Mouse (Mus musculus): ENCODE data around the gene Aoc1. TPM values are rescaled to one million over a fixed set of nuclear protein-coding genes. Genes with fewer than 3 reads are reported as not detected.

Gene Aoc1
- total RNA-seq (2021), result not detected
- long read RNA-seq, experiment 1, result 0 reads
- long read RNA-seq, experiment 2, result 0 reads

DNA sequence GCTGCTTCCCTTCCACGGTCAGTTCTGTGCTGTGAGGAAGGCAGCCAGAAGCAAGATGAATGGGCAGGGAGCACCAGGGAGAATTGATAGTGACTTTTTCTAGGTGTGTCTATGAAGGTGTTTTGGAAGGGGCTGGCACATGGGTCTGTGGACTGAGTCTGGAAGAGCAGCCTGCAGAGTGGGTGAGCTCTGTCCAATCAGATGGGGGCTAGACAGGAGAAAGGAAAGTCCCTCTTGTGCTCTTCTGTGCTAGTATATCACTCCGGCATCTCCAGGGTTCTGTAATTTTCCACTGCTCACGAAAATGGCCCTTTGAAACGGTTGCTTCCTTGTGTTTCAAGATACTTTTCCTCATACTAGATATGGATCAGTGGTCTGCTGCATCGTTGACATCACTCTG lies at the start of gene Aoc1:
Aoc1 (plus strand) TSS at position 301 of the 400 bp plus-strand sequence.
- no peak for DNase-seq

DNA sequence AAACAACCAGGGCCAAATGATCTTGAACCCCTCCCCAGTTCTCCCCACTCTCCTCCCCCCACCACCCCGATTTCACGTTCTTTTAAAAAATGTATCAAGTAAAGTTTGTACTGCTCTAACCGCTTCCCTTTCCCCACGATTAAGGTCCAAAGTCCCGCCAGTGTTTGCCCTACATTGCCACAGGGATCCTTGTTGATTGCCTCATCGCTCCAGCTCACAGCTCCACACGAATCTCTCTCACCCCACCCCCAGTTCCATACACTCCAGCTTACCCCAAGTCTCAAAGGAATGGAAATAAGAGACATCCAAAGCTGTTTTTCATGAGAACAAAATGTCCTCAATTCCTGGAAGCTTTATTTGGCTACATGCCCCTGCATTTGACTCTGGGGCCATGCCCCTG lies 47.7 kb upstream of the Aoc1 start:
- DNase-seq, result no peak

DNA sequence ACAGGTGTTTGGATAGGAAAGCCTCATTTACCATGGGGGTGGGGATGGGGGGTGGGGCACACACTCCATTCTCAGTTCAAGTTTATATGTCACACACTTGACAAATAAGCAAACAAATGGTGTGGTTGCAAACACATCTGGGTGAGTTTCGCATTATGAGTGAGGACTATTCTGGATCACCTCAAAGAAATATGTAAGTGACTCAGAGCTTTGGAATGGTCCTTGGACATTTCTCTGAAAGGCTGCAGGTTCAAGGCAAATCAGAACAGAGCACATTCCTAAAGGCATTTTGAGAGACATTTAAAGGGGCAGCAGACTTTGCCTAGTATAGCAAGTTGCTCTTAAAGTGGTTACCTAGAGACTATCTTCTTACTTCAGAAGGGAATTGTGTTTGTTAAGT lies 43.7 kb upstream of the Aoc1 start:
- DNase-seq, result no peak

DNA sequence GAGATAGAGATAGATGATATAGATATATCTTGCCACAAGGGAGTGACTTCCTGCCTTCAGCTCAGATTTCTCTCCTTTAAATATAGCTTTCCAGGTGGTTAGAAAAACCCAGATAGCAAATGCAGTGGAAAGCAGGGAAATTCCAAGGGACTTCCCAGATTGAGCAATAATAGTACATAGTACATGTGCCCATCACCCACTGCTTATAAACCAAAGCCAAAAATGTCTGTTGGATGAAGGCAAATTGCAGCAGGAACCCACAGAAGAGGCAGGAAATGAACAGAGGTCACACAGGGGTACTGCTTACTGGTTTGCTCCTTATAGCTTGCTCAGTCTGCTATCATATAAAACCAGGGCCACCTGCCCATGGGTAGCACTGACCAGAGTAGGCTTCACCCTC lies 43.0 kb upstream of the Aoc1 start:
- DNase-seq, result no peak

DNA sequence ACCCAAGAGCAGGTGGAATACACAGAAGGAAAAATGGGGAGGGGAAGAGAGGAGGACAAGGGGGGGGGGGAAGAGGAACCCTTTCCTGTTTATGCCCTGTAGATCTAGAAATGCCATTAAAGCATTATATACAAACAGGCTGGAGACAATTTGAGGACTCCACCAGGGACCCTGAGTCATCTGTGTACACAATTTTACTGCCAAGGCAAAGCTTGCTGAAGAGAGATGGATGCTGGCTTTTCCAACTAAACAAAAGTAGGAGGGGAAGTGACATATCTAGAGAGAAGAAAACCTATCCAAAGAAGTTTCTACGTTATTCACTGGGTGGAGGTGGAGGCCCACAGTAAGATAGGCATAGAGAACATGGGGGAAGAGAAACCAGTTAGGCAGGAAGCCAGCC lies 42.5 kb upstream of the Aoc1 start:
- no peak for DNase-seq

DNA sequence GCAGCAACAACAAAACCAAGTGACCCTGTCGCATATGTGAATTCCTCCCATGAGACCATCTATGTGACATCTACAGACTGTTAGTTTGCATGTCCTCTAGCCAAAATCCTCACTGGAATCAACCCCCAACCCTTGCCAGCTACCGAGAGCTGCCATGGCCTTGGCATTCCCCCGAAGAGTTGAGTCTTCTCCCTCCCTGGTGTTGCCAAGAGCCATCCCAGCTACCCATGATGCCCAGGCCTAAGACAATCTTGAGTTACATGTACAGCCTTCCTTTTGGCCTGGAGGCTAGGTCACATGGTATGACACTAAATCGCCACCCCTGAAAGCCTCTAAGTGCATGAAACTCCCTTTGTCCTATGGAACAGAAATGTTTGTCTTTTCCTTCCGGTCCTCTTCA lies 41.6 kb upstream of the Aoc1 start:
- DNase-seq, result no peak

DNA sequence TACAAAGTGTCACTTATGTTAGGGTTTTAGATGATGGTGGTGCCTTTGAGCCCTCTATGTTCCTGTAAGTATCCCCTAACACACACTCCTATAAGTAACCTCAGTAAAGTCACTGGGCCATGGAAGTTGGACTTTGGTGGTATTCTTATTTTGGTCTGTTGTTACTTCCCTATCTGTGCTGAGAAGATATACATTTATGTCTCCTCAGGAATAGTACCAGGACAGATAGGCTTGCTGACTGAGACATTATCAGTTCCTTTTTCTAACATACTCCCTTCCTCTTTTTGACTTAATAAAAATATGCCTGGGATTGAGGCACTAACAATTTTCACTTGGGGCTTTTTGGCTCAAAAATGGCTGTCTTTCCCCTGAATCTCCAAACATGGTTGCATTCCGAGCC lies 40.3 kb upstream of the Aoc1 start:
- DNase-seq, result no peak

DNA sequence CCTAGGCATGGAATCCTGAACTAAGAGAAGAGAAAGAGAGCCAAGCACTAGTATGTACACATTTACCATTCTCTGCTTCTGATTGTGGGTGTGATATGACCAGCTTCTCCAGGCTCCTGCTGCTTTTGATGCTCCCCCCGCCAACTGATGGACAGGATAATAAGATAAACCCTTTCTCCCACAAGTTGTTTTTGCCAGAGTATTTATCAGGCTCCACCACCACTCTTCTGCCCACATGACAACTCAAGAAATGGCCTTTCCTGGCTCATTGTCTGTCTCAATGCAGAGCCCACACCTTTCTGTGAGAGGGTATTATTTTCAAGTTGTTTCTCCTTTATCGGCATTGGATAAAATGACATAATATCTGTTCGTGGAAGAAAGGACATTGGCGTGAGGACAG lies 39.2 kb upstream of the Aoc1 start:
- no peak for DNase-seq

DNA sequence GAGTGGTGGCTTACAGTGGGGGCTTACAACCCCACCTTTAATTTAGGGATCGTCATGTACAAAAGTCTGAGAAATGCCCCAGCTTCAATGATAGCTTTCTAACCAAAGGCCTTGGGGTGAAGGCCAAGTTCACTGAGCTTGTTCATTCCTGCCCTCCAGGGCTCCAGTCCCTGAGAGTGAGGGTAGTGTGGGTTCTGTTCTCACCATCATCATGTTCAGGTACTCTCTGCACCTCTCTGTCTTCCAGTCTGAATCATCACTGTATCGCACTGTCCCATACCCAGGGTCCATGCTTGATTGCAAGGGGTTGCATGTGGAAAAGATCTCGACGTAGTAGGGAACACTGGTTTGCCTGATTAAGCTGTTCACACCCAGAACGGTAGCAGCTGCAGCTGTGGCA lies 37.5 kb upstream of the Aoc1 start:
- DNase-seq, result no peak

DNA sequence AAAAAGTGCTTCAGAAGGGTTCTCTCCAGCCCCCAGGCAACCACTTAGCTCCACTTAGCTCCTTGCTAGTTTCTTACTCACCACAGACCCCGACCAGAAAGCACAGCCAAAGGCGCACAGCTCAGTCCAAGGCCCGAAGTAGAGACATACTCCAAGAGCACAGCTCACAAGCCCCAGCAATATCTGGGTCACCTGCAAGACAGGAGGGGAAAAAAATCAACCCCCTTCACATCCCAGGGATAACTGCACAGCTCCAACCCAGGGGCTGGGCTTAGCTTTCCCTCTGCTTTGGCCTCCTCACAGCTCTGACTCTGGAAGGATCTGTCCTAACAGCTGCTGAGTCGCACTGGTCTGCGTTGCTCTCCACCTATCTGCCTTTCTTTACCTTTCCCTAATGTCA lies 36.5 kb upstream of the Aoc1 start:
- no peak for DNase-seq

DNA sequence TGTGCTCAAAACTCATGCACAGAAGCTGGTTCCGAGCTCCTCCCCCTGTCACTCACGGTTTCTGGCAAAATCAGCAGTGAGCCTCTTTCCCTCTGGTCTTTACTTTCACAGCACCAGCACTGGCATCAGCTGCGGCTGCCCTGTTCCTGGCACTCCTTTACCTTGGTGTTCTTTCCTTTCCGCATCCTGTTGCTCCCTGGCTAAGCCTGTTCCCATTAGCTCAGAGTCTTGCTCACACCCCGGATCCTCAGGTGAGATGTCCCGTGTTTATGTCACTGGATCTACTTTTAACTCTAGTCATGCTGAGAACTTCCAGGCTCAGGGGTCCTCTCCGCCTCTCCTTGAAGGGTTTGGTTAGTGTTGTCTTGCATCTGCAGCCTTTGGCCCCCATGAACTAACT lies 35.2 kb upstream of the Aoc1 start:
- no peak for DNase-seq

DNA sequence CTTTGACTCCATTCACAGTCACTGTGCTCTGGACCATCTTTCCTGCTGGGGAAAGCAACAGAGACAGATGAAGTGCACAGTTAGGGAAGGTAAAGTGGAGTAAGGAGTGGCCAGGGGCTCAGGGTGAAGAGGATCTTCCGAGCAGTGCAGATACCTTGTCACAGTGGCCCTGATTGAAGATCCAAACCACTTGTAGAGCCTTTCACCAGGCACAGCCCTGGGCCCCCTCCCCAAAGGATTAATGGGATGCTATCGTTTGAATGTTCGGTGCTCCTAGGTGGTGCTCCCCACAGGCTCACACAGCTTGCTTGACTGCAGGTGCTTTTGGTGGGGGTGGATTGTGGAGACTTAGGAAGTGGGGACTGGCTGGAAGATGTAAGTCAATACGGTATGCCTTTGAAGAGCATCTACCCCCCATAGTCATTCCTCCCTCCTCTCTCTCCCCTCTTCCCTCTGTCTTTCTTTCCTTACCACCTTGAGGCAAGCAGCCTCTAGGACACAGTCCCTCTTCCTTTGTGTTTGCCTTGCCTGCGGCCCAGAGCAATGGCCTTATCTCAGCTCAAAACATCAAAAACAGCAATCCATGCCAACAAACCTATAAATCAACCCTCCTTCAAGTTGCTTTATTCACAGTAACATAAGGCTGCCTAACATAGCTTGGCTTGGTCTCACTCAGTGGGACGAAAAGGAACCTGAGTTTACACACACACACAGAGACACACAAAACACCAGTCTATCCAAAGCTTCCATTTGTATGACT lies 34.2 kb upstream of the Aoc1 start:
- no peak for DNase-seq

DNA sequence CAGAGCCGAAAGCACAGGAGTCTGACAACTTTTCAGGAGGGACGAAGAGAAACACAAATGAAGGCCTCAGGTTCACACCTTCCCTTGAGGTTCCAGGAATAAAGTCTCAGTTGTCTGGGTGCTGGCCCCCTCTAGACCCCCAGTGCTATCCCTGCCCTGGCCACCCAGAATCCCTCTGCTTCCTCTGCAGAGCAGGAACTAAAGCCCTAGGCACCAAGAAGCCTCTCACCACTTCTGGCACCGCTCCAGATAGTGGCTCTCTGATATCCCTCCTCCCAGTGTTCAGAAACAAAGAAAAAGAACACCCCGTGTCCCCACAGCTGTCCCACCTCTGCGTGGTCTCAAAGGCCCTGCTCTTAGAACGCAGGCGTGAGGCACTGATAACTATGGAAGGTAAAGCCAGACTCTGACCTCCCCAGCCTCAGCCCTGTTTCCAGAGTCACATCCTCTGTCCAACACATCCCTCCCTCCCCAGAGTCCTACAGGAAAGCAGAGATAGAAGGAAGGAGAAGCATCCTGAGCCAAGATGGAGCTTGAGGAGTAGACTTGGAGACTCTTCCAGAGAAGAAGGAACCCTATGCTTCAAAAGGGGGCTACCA lies 32.2 kb upstream of the Aoc1 start, which contains the start of gene Tmem176a:
Tmem176a (plus strand) TSS at position 549 of the 599 bp plus-strand sequence.
- peak; percentile 18 for DNase-seq

DNA sequence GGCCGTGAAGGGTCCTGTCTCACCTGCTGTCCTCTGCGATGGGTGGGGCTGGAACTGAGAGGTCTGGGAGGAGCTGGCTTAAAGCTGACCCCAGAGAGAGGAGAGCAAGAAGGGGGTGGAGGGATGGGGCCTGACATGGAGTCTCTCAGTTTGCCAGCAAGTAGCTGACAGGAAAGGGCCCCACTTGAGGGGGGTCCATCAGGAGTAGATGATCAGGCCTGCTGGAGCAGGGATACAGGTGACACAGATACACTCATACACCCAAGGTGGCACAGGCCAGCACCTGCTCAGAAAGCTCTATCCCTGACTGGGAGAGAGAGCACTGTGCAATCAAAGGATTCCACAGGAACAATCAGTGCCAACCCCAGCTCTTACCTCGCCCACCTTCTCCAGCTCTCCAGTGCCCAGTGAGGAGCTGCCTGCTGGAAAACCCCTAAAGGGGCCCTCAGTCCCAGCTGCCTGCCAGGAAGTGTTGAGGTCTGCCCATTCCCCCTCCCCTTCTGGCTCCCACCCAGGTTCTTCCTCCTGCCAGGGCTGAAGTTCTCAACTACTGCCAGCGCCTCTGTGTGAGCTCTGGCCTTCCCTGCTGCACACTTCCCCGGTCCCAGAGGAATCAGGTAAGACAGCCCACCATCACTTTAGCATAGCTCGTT lies 31.6 kb upstream of the Aoc1 start, which contains the start of gene Tmem176b:
Tmem176b (minus strand) TSS at position 524 of the 653 bp plus-strand sequence.
- DNase-seq, result peak; percentile 85

DNA sequence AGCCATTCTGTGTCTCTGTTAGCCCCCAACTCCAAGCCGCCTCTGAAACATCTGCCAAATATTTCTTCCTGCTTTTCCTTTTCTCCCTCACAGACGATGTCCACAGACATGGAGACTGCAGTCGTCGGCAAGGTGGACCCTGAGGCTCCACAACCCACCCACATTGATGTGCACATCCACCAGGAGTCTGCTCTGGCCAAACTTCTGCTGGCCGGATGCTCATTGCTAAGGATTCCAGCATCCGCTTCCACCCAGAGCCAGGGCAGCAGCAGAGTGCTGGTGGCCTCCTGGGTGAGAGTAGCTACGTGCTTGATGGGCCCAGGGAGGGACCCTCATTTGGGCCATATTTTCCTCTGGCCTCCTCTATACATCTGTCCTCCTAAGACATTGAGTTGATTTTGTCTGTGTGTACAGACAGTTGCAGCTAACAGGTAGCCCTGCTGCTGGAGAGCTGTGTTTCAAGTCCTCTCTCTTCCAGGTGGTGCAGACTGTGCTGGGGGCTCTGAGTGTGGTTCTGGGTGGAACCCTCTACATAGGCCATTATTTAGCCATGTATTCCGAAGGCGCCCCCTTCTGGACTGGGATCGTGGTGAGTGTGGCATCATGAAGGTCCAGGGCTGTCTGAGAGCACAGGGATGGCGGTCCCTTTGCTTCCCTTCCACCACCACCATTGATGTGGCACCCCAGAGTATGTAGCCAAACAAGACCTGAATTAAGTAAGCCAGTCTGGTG lies 30.4 kb upstream of the Aoc1 start:
- no peak for DNase-seq

DNA sequence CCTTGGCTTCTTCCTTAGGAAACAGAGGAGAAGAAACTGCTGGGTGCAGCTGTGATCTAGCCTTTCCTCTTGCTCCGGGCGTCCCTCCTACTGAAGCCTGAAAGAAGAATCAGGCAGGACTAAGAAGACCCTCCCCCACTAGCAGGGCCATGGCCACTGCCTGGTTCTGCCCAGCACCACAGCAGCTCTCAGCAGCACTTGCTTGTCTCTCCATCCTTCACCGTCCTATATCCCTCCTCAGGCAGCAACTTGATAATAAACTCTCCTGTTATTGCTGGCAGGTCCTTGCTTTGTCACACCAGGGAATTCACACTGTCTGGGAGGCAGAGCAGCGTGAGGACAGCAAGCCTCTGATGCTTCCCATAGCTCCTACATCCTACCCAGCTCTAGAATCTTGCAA lies 27.6 kb upstream of the Aoc1 start:
- DNase-seq, result no peak

DNA sequence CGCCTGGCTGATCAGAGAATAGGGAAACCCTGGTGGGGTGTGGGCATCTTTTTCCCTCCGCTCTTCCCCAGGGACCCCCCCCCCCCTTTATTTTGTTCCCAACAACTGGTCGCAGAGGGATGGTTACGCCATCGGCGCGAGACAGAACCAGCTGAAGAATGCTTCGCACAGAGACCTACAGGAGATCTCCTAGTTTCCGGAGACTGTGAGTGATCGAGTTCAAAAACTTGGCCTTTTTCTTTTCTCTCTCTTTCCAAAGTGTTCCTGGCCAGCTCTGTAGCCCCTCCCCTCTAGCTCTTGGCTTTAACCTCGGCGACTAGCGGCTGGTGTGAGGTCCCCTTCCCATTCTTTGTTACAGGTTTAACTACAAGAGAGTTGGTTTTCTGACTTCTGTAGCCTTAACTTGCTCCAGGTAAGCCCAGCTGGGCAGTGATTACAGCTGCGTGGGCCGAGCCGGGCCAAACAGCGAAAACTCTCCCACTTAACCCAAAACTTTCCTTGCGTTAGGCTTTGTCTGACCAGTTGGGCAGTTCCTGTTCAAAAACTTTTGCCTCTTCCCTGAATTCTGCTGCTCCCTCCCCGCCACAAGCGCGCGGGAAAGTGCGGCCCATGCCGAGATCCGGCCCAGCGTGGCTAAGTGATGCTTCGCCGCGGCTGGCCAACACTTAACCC lies 20.7 kb upstream of the Aoc1 start:
- peak; percentile 48 for DNase-seq

DNA sequence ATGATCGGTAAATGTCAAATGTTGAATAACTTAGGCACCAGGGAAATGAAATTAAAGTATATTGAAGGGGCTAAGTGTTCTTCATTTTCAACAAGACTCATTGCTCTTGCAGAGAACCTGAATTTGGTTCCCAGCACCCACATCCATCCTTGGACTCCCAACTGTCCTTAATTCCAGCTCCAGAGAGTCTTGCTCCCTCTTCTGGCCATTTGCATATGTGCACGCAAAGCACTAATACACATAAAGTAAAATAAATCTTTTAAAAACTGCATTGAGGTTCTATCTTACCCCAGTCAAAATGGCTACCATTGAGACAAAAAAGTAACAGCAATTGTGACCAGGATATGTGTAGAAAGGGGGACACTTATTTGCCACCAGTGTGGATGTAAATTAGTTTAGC lies 18.5 kb upstream of the Aoc1 start:
- DNase-seq, result no peak

DNA sequence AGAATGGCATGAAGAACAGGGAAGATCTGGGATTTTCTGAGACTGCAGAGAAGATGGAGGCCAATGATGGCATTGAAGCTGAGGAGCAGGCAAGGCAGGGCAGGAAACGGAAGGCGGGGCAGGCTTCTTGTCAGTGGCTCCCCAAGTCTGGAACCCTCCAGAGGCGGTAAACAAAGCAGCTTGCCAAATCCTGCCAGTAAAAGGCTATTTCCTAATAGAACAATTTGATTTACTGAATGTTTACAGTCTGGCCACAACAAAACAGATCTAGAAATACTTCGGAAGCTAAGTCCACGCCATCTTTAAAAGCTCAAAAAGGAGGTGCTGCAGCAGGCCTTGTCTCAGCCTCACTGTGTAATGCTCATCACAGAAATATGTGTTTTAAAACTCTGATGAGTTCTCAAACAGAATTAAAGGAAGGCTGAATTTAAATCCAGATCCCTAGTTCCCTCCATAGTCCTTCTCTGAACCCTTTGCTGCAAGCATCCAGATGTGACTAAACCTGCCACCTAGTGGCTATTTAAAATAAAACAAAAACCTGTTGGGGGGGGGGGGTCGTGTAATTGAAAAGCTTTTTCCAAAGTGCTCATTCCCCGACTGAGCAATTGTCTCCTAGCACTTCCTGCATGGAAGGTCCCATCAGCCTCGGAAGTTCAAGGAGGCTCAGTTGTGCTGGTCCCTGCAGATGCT lies 14.9 kb upstream of the Aoc1 start:
- no peak for DNase-seq

DNA sequence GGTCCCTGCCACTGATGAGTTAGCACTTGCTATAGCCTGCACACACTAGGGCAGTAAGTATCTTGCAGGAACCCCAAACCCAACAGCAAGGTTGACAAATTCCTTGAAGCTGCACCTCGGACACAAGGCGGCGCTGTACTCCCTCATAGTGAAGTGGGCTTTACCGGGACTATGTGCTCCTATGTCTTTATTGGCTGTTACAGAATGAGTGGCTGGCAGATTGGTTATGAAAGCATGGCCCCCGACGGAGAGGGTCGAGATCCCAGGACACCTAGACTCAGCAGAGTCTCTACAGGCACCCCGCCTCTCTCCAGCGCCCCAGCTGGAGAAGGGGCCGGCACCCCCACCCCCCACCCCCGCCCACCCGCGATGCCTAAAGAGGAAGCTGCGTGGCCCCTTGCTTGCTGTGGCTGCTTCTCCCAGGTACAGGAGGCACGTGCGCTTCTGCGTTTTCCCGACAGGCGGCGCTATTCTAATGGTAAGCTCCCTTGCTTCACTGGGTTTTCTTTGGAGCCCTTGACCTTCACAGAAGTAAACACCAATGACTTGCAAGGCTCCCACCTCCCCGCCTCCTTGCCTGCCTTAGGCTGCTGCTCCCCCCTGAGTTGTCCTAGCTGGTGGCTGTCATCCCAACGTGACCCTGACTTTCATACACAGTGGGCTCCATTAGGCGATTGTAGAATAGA lies 12.4 kb upstream of the Aoc1 start:
- no peak for DNase-seq

DNA sequence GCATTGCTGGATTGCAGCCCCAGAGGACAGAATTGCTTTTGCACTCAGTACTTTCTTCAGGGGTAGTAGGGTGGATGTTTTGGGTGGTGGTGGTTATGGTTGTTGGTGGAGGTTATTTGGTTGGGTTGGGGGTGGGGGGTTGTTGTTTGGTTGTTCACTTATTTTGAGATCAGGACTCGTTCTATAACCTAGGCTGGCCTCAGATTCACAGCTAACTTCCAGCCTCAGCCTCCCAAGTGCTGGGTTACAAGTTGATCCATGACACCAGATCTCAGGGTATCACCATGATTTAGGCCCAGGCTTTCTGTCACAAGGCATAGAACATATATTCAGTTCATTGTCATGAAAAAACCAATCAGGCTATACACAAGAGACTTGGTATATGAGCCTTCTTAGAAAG lies 11.8 kb upstream of the Aoc1 start:
- no peak for DNase-seq
